Mouse (Mus musculus) lung, postnatal 0 days (tissue): ENCODE data around the gene Opcml.

Experiments used
- CTCF ChIP-seq: IDR thresholded peaks from 2 replicates; pipeline ENCODE4 v1.5.1; 2016; ENCODE audit warnings: antibody characterized with exemption, mild to moderate bottlenecking
- EP300 ChIP-seq: IDR thresholded peaks from 2 replicates; pipeline ENCODE4 v1.6.1; 2016; ENCODE audit warnings: antibody characterized with exemption, mild to moderate bottlenecking, control low read depth

DNA sequence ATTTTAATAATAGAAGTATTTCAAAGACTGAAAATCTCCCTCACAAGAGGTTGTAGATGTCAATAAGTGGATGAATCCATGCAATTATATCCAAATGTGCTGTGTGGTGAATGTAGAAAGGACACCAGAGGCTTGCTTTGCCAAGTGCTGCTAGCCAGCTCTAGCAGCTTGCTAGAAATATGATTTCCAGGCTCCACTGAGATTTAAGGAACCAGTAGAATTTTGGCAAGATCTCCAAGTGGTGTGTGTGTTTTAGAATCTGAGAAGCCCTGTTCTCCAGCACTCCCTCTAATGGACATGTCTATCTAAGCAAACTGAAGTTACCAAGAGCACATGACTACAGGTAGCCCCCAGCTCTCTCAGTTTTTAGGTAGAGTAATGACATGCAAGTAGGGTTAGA, 21.8 kb upstream of the Opcml start:
- TF ChIP-seq CTCF (no peak), EP300 (no peak)
